Comparison of ENCODE assay signal across 8 mouse cellular contexts in genomic region chr10:115184697-115185096, GRCm38 (mm10). TPM values are rescaled to one million over a fixed set of nuclear protein-coding genes. Genes with fewer than 3 reads are reported as not detected.
DNase-seq lines count a peak whose midpoint lies in the region; ATAC-seq lines count a peak whose summit lies in the region.

TSS of gene Tph2 (minus strand) at chr10:115185022.

- peak; percentile 73 to 74 for DNase-seq in B cell, adult 2 months
- DNase-seq in adrenal gland, postnatal 36 days: peak; percentile 81 to 86
- DNase-seq in kidney, postnatal 14 days: peak; percentile 82
- DNase-seq in lung, adult 18-20 months: peak; percentile 24 to 33
- peak; percentile 90 for DNase-seq in testis, postnatal 10 days (ENCODE audit: low spot score)

- no peaks in the 10 kb centered on the region for H3K36me3 ChIP-seq in embryonic facial prominence, embryonic 13.5 days
- no peaks in the 10 kb centered on the region for H3K36me3 ChIP-seq in heart, embryonic 16.5 days (ENCODE audit: control insufficient read depth, insufficient read depth)
- no peaks in the 10 kb centered on the region for H3K36me3 ChIP-seq in neural tube, embryonic 14.5 days (ENCODE audit: control insufficient read depth, insufficient read depth, low read length)

- no peaks in the 10 kb centered on the region for H3K4me1 ChIP-seq in embryonic facial prominence, embryonic 13.5 days
- no peaks in the 10 kb centered on the region for H3K4me1 ChIP-seq in heart, embryonic 16.5 days (ENCODE audit: control insufficient read depth, insufficient read depth, low read length)
- H3K4me1 ChIP-seq in neural tube, embryonic 14.5 days (ENCODE audit: control insufficient read depth, insufficient read depth, low read length): 0 out of 2 replicates have a peak, but pooled peaks cover 2% of the 10 kb centered on the region

- H3K27ac ChIP-seq in embryonic facial prominence, embryonic 13.5 days: no peak within 1 kb of the TSS
- no peak within 1 kb of the TSS for H3K27ac ChIP-seq in heart, embryonic 16.5 days (ENCODE audit: low read length)
- H3K27ac ChIP-seq in neural tube, embryonic 14.5 days (ENCODE audit: low read depth, low read length): no peak within 1 kb of the TSS

- WGBS in embryonic facial prominence, embryonic 13.5 days: 9% methylated on average over 9 of the region's 9 CpGs
- WGBS in heart, embryonic 16.5 days: 4% methylated on average over 9 of the region's 9 CpGs
- WGBS in neural tube, embryonic 14.5 days: 7% methylated on average over 9 of the region's 9 CpGs

- no peaks in the 10 kb centered on the region for H3K27me3 ChIP-seq in embryonic facial prominence, embryonic 13.5 days
- H3K27me3 ChIP-seq in heart, embryonic 16.5 days (ENCODE audit: control insufficient read depth, insufficient read depth, low read length): no peaks in the 10 kb centered on the region
- no peaks in the 10 kb centered on the region for H3K27me3 ChIP-seq in neural tube, embryonic 14.5 days (ENCODE audit: control insufficient read depth, insufficient read depth, low read length)

- no peaks in the 10 kb centered on the region for H3K9me3 ChIP-seq in embryonic facial prominence, embryonic 13.5 days
- no peaks in the 10 kb centered on the region for H3K9me3 ChIP-seq in heart, embryonic 16.5 days (replicated peaks; ENCODE audit: control insufficient read depth, low read length)
- H3K9me3 ChIP-seq in neural tube, embryonic 14.5 days (ENCODE audit: control insufficient read depth, low read length): no peaks in the 10 kb centered on the region

- H3K9ac ChIP-seq in embryonic facial prominence, embryonic 13.5 days: no peak within 1 kb of the TSS
- no peak within 1 kb of the TSS for H3K9ac ChIP-seq in heart, embryonic 16.5 days (ENCODE audit: low read length)
- no peak within 1 kb of the TSS for H3K9ac ChIP-seq in neural tube, embryonic 14.5 days (replicated peaks; ENCODE audit: low read depth, low read length)

- 0 out of 2 replicates have a peak, but pooled peaks have one; percentile 26 for ATAC-seq in embryonic facial prominence, embryonic 13.5 days (ENCODE audit: insufficient number of reproducible peaks, insufficient read depth, low FRiP score, low TSS enrichment, low read depth)
- ATAC-seq in heart, embryonic 16.5 days (replicated peaks; ENCODE audit: extremely low read depth, insufficient read depth, low FRiP score): 0 out of 2 replicates have a peak, but pooled peaks have one; percentile 49
- peak; percentile 83 for ATAC-seq in neural tube, embryonic 14.5 days (ENCODE audit: low read depth)

- no peak within 1 kb of the TSS for H3K4me2 ChIP-seq in embryonic facial prominence, embryonic 13.5 days
- no peak within 1 kb of the TSS for H3K4me2 ChIP-seq in heart, embryonic 16.5 days (ENCODE audit: low read depth, low read length)
- peak within 1 kb of the TSS; percentile 8; the same call in 1 of the 2 replicates for H3K4me2 ChIP-seq in neural tube, embryonic 14.5 days (ENCODE audit: low read depth, low read length)

- H3K4me3 ChIP-seq in embryonic facial prominence, embryonic 13.5 days: no peak within 1 kb of the TSS
- H3K4me3 ChIP-seq in heart, embryonic 16.5 days (ENCODE audit: low read length): no peak within 1 kb of the TSS
- no peak within 1 kb of the TSS for H3K4me3 ChIP-seq in neural tube, embryonic 14.5 days (ENCODE audit: low read depth, low read length)

RNA-seq across cellular contexts. Expression of gene Tph2, which starts in this region (rescaled TPM):
- under 1 TPM in 1 of 2 experiments, not detected in 1; 0.10 TPM for total RNA-seq in adrenal gland, postnatal 36 days (2021)
- polyA plus RNA-seq in embryonic facial prominence, embryonic 13.5 days (2015; fragmentation: Nextera tagmentation; extraction: Ambion mirVana): 0.15 and 0.17 TPM in 2 replicates
- polyA plus RNA-seq in heart, embryonic 16.5 days (2015; fragmentation: Nextera tagmentation; extraction: Ambion mirVana): 0.05 TPM in 1 of 2 replicates, not detected in the other
- 0.30 and 0.42 TPM in 2 replicates for polyA plus RNA-seq in neural tube, embryonic 14.5 days (2014; fragmentation: Nextera tagmentation; extraction: Ambion mirVana)

Comparison
In these comparisons a context has a peak if more than half of its experiments do, and no peak if none do; other contexts are left out.
1. Peak in DNase-seq in adrenal gland, postnatal 36 days; RNA of the gene not detected or under 1 TPM.
2. Peak in ATAC-seq in embryonic facial prominence, embryonic 13.5 days; RNA of the gene not detected or under 1 TPM.
3. Peak in ATAC-seq in heart, embryonic 16.5 days; RNA of the gene not detected or under 1 TPM.
4. Peak in ATAC-seq and H3K4me2 ChIP-seq in neural tube, embryonic 14.5 days; RNA of the gene not detected or under 1 TPM.
5. DNase-seq: peak in every context shown above with its lines; median percentile 90 in testis, postnatal 10 days; 84 in adrenal gland, postnatal 36 days; 82 in kidney, postnatal 14 days; 74 in B cell, adult 2 months; 28 in lung, adult 18-20 months.
6. ATAC-seq: peak in every context shown above with its lines; median percentile 83 in neural tube, embryonic 14.5 days; 49 in heart, embryonic 16.5 days; 26 in embryonic facial prominence, embryonic 13.5 days.